Mouse (Mus musculus) inflammation-experienced regulatory T-cells, adult 6 months (primary cell): Measurements from ENCODE around the gene Phka1. TPM values are rescaled to one million over a fixed set of nuclear protein-coding genes. Genes with fewer than 3 reads are reported as not detected.
"Not testable (repeated sequence)": the region's sequence is repeated elsewhere in the genome, so short reads cannot be mapped to it uniquely, and the experiment has no call there.

Experiments used
- ATAC-seq: one replicate; pipeline ENCODE4 v1.8.0; 2017
- polyA plus RNA-seq, 3 experiments: library from polyadenylated mRNA; unstranded; fragments of 100-300 nt; shearing (Covaris generic); gene quantifications; one replicate each; pipeline ENCODE4 v1.2.1; 2017

The Phka1 gene
- polyA plus RNA-seq, result under 1 TPM in 1 of 3 experiments, not detected in 2; 0.09 TPM

GRCm38 (mm10) chrX:102643823-102644572 is at the start of gene Phka1:
Gene Phka1, minus strand, starts transcription at chrX:102644246.
- no peak for ATAC-seq

GRCm38 (mm10) chrX:102689252-102689651 is 45.2 kb upstream of the Phka1 start:
- ATAC-seq, result not testable (repeated sequence)

- not testable (repeated sequence) for ATAC-seq
Measured at GRCm38 (mm10) chrX:102686872-102687271, 42.8 kb upstream of the Phka1 start, which contains the start of gene Gm3880. Gene Gm3880, minus strand, starts transcription at chrX:102686972.

- ATAC-seq, result not testable (repeated sequence)
Measured at GRCm38 (mm10) chrX:102684706-102685105, 40.7 kb upstream of the Phka1 start.

GRCm38 (mm10) chrX:102666641-102667040 is 22.6 kb upstream of the Phka1 start:
- ATAC-seq, result no peak

- ATAC-seq, result no peak
Measured at GRCm38 (mm10) chrX:102660712-102661111, 16.7 kb upstream of the Phka1 start.

- no peak for ATAC-seq
Measured at GRCm38 (mm10) chrX:102645691-102646090, 1.6 kb upstream of the Phka1 start.

- no peak for ATAC-seq
Measured at GRCm38 (mm10) chrX:102645146-102645545, 1.1 kb upstream of the Phka1 start.

- no peak for ATAC-seq
Measured at GRCm38 (mm10) chrX:102644573-102644951, 516 bp upstream of the Phka1 start.

- ATAC-seq, result no peak
Measured at GRCm38 (mm10) chrX:102601269-102601668, 42.8 kb downstream of the Phka1 start.

- ATAC-seq, result no peak
Measured at GRCm38 (mm10) chrX:102588560-102588959, 55.5 kb downstream of the Phka1 start.

GRCm38 (mm10) chrX:102571186-102571585 is 72.9 kb downstream of the Phka1 start:
- ATAC-seq, result no peak

GRCm38 (mm10) chrX:102556906-102557305 is 87.1 kb downstream of the Phka1 start:
- no peak for ATAC-seq

GRCm38 (mm10) chrX:102509205-102509604 is 134.8 kb downstream of the Phka1 start:
- no peak for ATAC-seq

- ATAC-seq, result peak; percentile 94
Measured at GRCm38 (mm10) chrX:102504644-102505481, 139.2 kb downstream of the Phka1 start, which contains the start of gene Hdac8. Gene Hdac8, minus strand, starts transcription at chrX:102505359.

- ATAC-seq, result no peak
Measured at GRCm38 (mm10) chrX:102504179-102504578, 139.9 kb downstream of the Phka1 start.

GRCm38 (mm10) chrX:102493992-102494730 is 149.9 kb downstream of the Phka1 start:
- ATAC-seq, result peak; percentile 68

GRCm38 (mm10) chrX:102485575-102485974 is 158.5 kb downstream of the Phka1 start:
- no peak for ATAC-seq

- ATAC-seq, result no peak
Measured at GRCm38 (mm10) chrX:102479665-102480064, 164.4 kb downstream of the Phka1 start.

- peak; percentile 67 for ATAC-seq
Measured at GRCm38 (mm10) chrX:102478965-102479364, 165.1 kb downstream of the Phka1 start.

GRCm38 (mm10) chrX:102478481-102478880 is 165.6 kb downstream of the Phka1 start:
- ATAC-seq, result no peak

- ATAC-seq, result peak; percentile 64
Measured at GRCm38 (mm10) chrX:102476784-102477183, 167.3 kb downstream of the Phka1 start.

GRCm38 (mm10) chrX:102475555-102475954 is 168.5 kb downstream of the Phka1 start:
- ATAC-seq, result no peak
